Mouse (Mus musculus) embryonic fibroblast, embryonic 13.5 days (primary cell): ENCODE data around the gene Shroom3.

ENCODE experiments used
- CTCF ChIP-seq: IDR thresholded peaks from 2 replicates; pipeline ENCODE4 v1.5.1; 2011; ENCODE audit warnings: mild to moderate bottlenecking, control low read depth, low read length, moderate library complexity, borderline replicate concordance; ENCODE audit not compliant: insufficient read depth
- POLR2A ChIP-seq: IDR thresholded peaks from 2 replicates; pipeline ENCODE4 v1.6.1; 2011; ENCODE audit warnings: low read depth, mild to moderate bottlenecking, control low read depth, low read length, moderate library complexity

DNA sequence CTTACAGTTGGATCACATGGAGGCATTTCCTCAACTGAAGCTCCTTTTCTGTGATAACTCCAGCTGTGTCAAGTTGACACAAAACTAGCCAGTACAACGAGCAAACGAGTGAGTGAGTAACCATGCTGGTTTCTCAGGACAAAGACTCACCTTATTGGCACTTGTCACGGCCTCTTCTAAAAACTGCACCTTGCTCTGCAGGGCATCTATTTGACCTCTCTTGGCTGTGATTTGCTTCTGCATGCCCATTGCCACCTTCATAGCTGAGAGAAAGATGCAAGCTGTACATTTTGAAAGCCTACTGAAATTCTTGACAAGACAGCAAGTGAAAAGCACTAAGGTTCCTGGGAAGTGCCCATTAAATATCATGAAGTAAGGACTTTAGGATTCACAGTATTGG lies 42.4 kb upstream of the Shroom3 start:
- no peak for TF ChIP-seq POLR2A
- TF ChIP-seq CTCF = no peak
